Mouse (Mus musculus) layer of hippocampus, adult 18-20 months (tissue): ENCODE results near the gene Ehmt2. TPM values are rescaled to one million over a fixed set of nuclear protein-coding genes. Genes with fewer than 3 reads are reported as not detected.
A peak's percentile ranks its signal among the peaks of the same experiment; 100 is the strongest.
"Not testable (repeated sequence)": the region's sequence is repeated elsewhere in the genome, so short reads cannot be mapped to it uniquely, and the experiment has no call there.

Experiments used
- DNase-seq, 2 experiments: peaks; one replicate each; pipeline ENCODE4 v3.0.0; 2022; ENCODE audit warnings: low spot score in 2 of 2
- total RNA-seq, 2 experiments: library from RNA; stranded (reverse); gene quantifications; 2 replicates each; pipeline ENCODE4 v1.2.3; 2021

Gene Ehmt2
- total RNA-seq, 2 experiments from 2014 or later = 186 to 193 TPM

DNA sequence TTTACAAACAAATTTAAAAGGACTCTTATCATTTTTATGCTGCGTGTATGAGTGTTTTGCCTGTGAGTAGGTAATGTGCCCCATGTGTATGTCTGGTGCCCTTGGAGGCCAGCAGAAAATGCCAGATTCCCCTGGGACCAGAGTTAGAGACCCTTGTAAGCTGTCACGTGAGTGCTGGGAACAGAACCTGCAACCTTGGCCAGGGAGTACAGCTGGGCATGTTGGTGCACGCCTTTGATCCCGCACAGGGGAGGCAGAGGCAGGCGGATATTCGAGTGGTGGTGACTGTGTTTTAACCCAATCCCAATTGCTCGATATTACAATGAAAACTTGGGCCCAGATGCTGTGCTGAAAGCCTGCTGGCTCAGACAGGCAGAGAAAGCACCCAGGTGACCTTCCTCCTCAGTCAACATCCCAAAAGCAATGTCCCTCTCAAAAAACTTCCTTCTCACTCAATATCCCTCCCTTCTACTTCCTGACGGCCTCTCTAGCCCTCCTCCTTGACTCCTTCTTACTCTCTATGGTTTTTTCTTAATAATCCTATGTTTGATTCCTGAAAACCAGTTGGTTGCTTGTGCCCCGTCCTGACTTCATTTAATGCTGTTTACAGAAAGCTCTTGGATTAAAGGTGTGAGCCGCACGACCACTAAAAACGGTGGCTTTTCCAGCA, 8.1 kb upstream of the Ehmt2 start:
- no peak for DNase-seq

DNA sequence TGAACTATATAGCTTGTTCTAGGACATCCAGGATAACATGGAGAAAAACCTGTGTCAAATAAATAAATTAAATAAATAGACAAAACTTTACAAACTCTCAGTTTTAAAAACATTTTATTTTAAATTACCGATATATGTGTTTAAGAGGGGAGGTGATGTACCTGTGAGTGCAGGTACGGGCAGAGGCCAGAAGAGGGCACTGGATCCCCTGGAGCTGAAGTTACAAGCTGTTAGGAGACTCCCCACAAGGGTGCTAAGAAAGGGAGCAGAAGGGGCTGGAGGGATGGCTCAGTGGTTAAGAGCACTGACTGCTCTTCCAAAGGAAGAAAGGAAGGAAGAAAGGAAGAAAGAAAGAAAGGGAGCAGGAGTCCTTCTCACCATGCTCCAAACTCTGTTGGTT, 6.9 kb upstream of the Ehmt2 start:
- no peak for DNase-seq

DNA sequence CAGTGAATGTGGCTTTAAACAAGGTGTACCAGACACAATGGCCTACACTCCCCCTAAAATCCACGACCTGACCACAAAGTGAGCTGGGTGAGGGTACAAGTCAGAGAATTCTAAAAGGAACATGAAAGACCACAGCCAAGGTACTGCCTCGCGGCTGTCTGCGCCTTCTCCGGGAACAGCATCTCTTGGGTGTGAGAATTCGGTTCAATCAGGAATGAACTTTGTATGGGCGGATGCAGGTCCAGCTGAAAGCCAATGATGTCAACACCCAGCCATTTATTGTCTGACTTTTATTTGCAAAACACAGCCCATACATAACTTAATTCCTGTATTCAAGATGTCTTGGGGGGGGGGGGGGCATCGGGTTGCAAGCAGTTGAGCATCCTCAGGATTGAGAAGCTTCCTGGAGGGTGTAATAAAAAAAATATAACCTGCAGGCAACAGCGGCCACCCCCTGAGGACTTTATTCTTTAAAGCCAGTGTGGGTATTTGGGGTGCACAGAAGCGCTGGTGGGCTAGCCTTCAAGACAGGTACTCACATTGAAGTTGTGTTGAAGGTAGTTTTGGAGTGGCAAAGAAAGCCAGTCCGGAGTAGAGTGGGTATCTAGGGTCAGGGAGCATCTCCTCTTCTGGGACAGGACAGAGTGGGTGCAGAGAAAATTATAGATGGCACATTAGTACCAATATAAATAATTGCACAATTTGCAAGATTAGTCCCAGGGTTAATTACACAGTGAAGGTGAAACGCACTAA, 5.0 kb upstream of the Ehmt2 start:
- no peak for DNase-seq

DNA sequence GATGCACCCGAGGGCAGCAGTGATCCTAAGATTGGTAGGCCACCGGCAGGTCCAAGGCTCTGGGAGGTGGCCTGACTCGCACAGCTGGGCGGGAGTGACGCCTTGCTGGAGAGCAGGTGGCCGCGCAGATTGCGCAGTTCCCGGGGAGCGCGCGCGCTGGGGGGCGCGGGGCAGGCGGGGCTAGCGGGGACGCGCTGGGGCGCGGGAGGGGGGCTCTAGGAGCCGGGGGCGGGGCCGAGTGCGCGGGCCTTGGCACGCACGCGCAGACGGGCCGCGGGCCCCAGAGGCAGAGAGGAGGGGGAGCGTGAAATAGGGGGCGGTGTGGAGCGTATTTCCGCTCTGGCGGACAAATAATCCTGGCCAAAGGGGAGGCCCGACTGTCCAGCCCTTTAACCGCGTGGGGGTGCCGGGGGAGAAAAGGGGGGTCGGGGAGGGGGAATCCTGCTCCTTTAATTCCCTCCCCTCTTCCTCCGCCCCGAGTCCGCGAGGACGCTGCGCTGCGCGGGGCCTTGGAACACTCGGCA, 4.1 kb upstream of the Ehmt2 start:
- peak; percentile 88 to 94 for DNase-seq

DNA sequence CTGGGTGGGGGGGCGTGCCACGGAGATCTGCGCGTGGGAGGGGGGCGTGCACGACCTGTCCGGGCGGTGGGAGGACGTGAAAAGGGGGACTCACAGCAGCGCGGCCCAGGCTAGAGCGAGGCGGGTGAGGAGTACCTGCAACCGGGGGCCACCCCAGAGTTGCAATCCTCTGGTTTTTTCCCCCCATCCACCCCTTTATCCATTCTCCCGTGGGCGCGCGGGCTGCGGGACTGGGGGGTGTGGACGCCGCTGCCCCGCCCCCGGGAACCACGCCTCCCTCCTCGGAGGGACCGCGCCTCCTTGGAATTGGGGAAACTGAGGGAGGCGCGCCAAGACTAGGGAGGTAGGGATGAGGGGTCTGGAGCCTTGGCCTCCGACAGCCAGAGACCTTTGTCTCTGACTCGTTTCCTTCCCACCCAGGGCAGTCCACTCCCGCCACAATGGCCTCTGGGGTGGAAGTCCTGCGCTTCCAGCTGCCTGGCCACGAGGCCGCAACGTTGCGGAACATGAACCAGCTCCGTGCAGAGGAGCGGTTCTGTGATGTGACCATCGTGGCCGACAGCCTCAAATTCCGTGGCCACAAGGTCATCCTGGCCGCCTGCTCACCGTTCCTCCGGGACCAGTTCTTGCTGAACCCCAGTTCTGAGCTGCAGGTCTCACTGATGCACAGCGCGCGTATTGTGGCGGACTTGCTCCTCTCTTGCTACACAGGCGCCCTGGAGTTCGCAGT, 3.3 kb upstream of the Ehmt2 start:
- DNase-seq = peak; percentile 43 to 52

DNA sequence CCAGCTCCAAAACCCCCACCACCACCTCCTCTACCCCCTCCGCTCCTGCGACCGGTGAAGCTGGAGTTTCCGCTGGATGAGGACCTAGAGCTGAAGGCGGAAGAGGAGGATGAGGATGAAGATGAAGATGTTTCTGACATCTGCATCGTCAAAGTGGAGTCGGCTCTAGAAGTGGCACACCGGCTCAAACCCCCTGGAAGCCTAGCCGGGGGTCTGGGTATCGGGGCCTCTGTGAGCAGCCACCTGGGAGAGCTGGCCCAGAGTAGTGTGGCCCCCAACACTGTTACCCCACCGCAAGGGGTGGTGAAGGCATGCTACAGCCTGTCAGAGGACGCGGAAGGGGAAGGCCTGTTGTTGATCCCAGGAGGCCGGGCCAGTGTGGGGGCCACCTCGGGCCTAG, 2.5 kb upstream of the Ehmt2 start:
- no peak for DNase-seq

DNA sequence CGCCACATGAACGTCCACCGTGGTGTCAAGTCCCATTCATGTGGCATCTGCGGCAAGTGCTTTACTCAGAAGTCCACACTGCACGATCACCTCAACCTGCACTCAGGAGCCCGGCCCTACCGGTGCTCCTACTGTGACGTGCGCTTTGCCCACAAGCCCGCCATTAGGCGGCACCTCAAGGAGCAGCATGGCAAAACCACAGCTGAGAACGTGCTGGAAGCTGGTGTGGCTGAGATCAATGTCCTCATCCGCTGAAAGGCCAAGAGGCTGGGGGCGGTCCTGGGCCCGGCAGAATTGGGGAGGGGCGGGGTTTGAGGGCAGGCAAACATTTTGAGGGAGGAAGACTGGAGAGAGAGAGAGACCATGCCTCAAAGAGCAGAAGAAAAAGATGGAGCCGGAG, 1.9 kb upstream of the Ehmt2 start:
- DNase-seq = no peak

DNA sequence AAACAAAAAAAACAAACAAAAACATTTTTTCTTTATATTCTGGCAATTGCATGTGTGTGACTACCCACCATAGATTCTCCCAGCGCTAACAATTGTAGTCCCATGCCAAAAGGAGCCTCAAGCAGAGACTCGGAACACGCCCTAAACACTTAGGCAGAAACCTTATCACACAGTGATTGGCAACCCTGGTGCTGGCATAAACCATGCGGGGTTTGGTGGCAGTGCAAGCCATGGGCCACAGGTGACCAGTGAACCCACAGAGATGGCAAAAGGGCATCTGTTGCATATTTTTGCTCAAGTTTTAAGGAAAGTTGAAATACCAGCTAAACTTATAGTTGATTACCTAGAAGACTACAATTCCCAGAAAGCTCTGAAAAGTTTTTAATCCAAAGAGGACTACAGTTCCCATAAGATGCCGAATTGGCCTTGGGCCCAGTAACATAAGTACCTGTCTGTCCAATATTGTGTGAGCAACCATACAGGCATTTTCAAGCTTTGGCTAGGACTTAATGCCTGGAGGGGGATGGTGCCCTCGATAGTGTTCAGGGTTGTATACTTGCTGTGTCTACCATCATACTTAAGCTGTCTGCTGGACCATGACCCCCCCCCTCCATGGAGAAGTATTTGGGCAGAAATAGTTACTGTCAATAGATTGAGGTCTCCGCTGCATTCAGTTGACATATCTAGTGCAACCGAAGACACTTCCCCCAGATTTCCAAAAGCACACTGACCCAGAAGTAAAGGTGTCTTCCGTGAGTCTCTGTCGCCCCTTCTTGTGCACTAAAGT, 703 bp upstream of the Ehmt2 start:
- peak; percentile 28 to 66 for DNase-seq

DNA sequence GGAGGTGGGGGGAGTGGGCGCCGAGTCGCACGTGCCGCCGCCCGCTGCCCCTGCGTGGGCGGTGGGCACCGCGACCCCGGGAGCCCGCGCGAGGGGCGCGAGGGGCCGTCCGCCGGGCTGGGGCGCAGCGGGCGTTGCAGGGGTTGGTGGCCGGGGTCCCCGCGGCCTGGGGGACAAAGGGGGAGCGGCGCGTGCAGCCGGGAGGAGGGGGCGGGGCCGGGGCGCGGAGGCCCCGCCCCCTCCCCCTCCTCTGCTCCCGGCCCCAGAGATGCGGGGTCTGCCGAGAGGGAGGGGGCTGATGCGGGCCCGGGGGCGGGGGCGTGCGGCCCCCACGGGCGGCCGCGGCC, 410 bp downstream of the Ehmt2 start:
- DNase-seq = no peak

DNA sequence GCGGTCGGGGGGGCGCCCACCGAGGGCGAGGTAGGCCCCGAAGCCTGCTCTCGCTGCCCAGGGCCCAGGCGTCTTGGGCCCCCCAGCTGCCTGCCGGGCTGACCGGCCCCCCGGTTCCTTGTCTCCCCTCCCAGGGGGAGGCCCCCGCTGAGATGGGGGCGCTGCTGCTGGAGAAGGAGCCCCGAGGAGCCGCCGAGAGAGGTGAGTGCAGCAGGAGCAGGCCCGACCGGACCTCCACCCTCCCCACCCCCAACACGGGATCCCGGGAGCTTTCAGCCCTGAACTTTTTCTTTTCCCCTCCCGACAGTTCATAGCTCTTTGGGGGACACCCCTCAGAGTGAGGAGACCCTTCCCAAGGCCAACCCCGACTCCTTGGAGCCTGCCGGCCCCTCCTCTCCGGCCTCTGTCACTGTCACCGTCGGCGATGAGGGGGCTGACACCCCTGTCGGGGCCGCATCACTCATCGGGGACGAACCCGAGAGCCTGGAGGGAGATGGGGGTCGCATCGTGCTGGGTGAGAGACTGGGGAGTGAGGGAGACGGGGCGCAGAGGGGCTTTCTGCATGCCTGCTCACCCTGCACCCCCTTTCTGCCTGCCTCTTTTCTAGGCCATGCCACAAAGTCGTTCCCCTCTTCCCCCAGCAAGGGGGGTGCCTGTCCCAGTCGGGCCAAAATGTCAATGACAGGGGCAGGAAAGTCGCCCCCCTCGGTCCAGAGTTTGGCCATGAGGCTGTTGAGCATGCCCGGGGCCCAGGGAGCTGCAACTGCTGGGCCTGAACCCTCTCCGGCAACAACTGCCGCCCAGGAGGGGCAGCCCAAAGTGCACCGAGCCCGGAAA, 1.0 kb downstream of the Ehmt2 start:
- peak in 1 of 2 experiments; percentile 17 for DNase-seq

DNA sequence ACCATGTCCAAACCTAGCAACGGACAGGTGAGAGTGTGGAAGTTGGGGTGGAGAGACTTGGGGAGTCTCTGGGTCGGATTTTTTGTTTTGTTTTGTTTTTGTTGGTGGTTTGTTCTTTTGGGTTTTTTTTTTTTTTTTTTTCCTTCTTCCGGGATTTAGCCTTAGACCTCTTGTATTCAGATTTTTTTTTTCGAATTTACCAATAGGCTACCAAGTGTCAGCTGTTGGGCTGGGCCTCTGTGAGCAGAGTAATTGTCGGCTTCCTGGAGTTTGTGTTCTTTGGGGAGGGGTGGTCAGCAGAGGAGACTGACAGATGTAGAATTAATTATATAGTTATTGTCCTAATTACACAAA, 1.6 kb downstream of the Ehmt2 start:
- DNase-seq = no peak

DNA sequence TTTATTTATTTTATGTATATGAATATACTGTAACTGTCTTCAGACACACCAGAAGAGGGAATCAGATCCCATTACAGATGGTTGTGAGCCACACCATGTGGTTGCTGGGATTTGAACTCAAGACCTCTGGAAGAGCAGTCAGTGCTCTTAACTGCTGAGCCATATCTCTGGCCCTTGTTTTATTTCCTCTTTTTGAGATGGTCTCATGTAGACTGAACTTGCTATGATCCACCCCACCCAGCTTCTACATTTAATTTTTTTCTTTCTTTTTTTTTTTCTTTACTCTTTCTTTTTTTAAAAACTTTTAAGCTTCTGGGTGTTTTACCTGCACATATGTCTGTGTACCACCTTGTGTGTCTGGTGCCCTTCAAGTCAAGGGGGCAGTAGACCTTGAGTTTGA, 2.6 kb downstream of the Ehmt2 start:
- not testable (repeated sequence) for DNase-seq

DNA sequence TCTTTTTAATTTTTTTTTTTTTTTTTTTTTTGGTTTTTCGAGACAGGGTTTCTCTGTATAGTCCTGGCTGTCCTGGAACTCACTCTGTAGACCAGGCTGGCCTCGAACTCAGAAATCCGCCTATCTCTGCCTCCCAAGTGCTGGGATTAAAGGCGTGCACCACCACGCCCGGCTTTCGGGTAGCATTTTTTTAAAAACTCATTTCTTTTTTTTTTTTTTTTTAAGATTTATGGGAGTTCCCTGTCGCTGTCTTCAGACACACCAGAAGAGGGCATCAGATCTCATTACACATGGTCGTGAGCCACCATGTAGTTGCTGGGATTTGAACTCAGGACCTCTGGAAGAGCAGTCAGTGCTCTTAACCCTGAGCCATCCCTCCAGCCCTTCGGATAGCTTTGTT, 3.7 kb downstream of the Ehmt2 start:
- not testable (repeated sequence) for DNase-seq

DNA sequence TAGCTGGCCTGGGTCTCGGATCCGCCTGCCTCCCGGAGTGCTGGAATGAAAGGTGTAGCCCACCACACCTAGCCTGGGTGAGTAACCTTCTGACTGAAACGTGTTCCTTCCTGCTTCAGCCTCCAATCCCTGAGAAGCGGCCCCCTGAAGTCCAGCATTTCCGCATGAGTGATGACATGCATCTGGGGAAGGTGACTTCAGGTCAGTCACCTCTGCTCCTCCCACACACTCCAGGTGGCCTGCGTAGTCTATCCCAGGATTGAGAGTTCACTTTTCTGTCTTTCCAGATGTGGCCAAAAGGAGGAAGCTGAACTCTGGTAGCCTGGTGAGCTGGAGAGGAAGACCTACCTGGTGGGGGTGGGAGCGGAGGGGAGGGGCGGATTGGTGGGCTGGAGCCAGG, 4.6 kb downstream of the Ehmt2 start:
- DNase-seq = no peak

DNA sequence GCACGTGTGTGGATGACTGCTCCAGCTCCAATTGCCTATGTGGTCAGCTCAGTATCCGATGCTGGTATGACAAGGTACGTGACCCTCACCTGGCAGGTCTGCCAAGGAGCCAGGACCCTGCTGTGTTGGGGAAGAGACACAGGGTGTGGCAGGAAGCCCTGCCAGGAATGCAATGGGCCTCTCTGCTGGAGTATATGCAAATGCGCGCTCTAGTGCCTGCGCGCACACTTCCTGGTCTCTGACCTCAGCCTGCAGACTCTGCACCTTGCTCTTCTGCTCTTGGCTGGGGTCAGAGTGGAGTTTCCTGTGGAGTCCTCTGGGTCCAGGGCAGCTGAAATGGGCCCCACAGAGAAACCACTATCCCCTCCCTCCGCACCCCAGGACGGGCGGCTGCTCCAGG, 12.7 kb downstream of the Ehmt2 start:
- no peak for DNase-seq

DNA sequence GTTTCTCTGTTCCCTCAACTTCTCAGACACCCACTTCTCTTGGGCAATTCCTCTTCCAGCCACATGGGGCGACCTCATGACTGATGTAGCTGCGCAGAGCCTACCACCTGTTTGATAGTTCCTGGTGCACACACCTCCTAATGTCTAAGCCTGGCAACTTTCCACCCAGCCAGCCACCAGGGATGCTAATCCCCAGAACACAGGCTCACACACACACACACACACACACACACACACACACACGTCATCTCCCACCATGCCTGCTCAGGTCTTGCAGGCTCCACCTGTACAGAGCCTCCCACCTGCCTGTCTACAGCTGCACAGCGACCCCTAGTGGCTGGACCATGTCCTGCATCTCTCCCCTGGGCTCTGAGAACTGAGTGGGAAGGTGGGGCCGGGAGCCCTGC, 13.7 kb downstream of the Ehmt2 start:
- peak in 1 of 2 experiments; percentile 52 for DNase-seq

DNA sequence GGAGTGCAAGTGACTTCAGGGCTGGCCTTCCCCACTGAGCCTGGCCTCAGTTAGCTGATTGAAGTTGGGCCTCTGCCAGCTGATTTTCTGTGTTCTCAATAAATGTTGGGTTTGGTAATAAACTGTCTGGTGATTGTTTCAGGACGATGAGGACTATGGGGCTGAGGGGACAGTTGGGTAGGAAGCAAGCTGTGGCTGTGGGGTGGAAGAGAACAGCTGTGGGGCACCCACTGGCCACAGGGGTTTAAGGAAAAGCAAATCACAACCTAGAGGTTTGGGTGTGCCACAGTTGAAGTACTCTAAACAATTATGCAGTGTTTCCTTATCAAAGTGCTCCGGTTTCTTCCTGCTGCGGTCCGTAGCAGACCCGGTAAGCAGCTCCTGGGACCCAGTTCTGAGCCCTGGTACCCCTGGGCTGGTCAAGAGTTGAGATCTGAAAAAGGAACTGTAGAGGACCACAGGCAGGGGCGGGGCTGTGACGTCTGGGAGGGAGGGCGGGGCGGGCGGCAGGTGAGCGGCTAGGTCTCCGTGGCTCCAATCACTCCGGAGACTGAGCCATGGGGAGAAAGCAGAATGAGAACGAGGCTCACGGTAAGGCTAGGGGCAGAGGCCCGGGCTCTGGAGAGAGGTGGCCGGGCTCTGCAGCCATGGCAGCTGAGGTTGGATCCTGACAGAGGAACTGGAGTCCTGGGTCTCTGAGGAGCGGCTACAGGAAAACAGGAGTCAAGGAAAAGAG, 15.8 kb downstream of the Ehmt2 start, which contains the start of gene Slc44a4:
TSS of gene Slc44a4 (plus strand) at position 537 of the 736 bp plus-strand sequence.
- no peak for DNase-seq

DNA sequence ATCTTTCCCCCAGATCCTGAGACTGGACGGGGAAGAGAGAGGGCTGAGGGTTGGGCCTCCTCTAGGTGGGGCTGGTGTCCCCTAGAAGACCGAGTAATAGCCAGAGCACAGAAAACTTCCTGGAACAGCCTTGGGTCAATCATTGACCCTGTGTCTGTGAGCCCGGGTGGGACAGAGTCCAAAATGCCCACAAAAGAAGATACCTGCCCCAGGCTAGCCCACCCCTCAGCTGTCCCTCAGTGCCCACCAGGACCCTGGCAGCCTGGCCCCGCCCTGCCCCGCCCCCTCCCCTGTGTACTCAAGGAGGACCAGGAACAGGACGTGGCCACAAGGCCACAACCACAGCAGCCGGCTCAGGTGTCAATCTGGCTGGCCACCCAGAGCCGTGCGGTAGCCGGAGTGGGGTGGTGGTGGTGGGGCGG, 17.2 kb downstream of the Ehmt2 start:
- no peak for DNase-seq

DNA sequence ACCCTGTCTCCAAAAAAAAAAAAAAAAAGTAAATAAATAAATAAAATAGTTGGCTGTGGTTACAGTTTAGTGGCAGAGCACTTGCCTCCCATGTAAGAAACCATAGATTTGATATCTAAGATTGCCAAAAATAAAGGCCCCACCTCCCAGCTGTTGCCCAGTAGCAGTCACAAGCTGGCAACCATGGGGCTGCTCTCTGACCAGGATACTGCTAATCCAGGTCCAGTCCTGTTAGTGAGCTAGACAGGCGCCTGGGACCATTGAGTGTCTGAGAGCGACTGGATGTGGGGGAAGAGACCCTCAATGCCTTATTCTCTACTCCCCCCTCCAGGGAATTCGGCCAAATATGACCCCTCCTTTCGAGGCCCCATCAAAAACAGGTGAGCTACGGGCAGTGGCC, 18.0 kb downstream of the Ehmt2 start:
- no peak for DNase-seq

DNA sequence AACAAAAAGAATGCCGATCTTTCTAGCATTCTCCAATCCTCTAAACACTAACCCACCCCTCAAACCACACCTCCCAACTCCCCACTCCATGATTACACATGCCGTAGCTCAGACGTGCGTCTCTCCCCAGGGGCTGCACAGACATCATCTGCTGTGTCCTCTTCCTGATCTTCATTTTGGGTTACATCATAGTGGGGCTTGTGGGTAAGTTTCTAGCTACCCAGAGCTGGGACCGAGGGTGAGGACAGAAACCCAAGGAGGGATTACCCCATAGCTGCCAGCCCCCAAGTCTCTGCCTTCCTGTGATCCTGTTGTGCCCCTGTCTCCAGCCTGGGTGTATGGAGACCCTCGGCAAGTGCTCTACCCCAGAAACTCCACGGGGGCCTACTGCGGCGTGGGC, 18.9 kb downstream of the Ehmt2 start:
- no peak for DNase-seq
